Mouse (Mus musculus) myocyte (in vitro differentiated cells): Measurements from ENCODE around the gene Gpr182. TPM values are rescaled to one million over a fixed set of nuclear protein-coding genes. Genes with fewer than 3 reads are reported as not detected.
A peak's percentile ranks its signal among the peaks of the same experiment; 100 is the strongest.

ENCODE experiments used
- H3K27me3 ChIP-seq: one replicate; pipeline ENCODE4 v1.6.1; 2011; ENCODE audit not compliant: control insufficient read depth, insufficient read depth, insufficient read length
- H3K36me3 ChIP-seq: one replicate; pipeline ENCODE4 v1.6.1; 2011; ENCODE audit not compliant: control insufficient read depth, insufficient read depth
- H3K4me2 ChIP-seq: one replicate; pipeline ENCODE4 v1.6.1; 2011; ENCODE audit warnings: low read depth, control low read depth
- H3K4me3 ChIP-seq: one replicate; pipeline ENCODE4 v1.5.1; 2011; ENCODE audit warnings: mild to moderate bottlenecking, control low read depth, moderate library complexity
- H3K79me2 ChIP-seq: one replicate; pipeline ENCODE4 v1.6.1; 2011; ENCODE audit not compliant: control insufficient read depth, insufficient read depth
- H3ac ChIP-seq: one replicate; pipeline ENCODE4 v1.6.1; 2011; ENCODE audit not compliant: control insufficient read depth, insufficient read length
- CEBPB ChIP-seq: IDR thresholded peaks from 2 replicates; pipeline ENCODE4 v1.6.1; 2011; ENCODE audit warnings: mild to moderate bottlenecking, moderate library complexity; ENCODE audit not compliant: poor library complexity, insufficient read depth, severe bottlenecking
- E2F4 ChIP-seq: IDR thresholded peaks from one replicate; pipeline ENCODE4 v1.6.1; 2011; ENCODE audit warnings: mild to moderate bottlenecking, control low read depth, moderate library complexity; ENCODE audit not compliant: insufficient read depth
- MAX ChIP-seq: IDR thresholded peaks from one replicate; pipeline ENCODE4 v1.6.1; 2011; ENCODE audit warnings: low read depth, mild to moderate bottlenecking, control low read depth
- MYOD1 ChIP-seq, 3 experiments: IDR thresholded peaks; one replicate each; pipeline ENCODE4 v1.6.1; 2011; ENCODE audit warnings: control low read depth in 2 of 3, low read depth in 2 of 3, mild to moderate bottlenecking in 2 of 3, moderate library complexity in 1 of 3; ENCODE audit not compliant: insufficient read length in 2 of 3, control insufficient read depth in 1 of 3
- MYOG ChIP-seq, 3 experiments: IDR thresholded peaks; one replicate each; pipeline ENCODE4 v1.6.1; 2011; ENCODE audit warnings: control low read depth in 2 of 3, low read depth in 2 of 3, mild to moderate bottlenecking in 2 of 3; ENCODE audit not compliant: insufficient read length in 2 of 3, control insufficient read depth in 1 of 3, insufficient read depth in 1 of 3
- POLR2A ChIP-seq: IDR thresholded peaks from one replicate; pipeline ENCODE4 v1.6.1; 2011; ENCODE audit warnings: low read depth, mild to moderate bottlenecking, control low read depth, moderate library complexity; ENCODE audit not compliant: insufficient read length
- POLR2AphosphoS2 ChIP-seq: IDR thresholded peaks from one replicate; pipeline ENCODE4 v1.6.1; 2011; ENCODE audit warnings: low read depth, control low read depth; ENCODE audit not compliant: insufficient read length
- REST ChIP-seq: IDR thresholded peaks from one replicate; pipeline ENCODE4 v1.6.1; 2011; ENCODE audit warnings: mild to moderate bottlenecking, control low read depth, moderate library complexity; ENCODE audit not compliant: insufficient read depth, insufficient read length
- SRF ChIP-seq: IDR thresholded peaks from one replicate; pipeline ENCODE4 v1.6.1; 2011; ENCODE audit warnings: low read depth; ENCODE audit not compliant: control insufficient read depth, insufficient read length
- TCF12 ChIP-seq: IDR thresholded peaks from one replicate; pipeline ENCODE4 v1.6.1; 2011; ENCODE audit warnings: mild to moderate bottlenecking, control low read depth; ENCODE audit not compliant: poor library complexity, insufficient read depth, severe bottlenecking
- TCF3 ChIP-seq: IDR thresholded peaks from one replicate; pipeline ENCODE4 v1.6.1; 2011; ENCODE audit warnings: low read depth, control low read depth; ENCODE audit not compliant: insufficient read length
- USF1 ChIP-seq: IDR thresholded peaks from one replicate; pipeline ENCODE4 v1.6.1; 2011; ENCODE audit warnings: low read depth, mild to moderate bottlenecking, control low read depth, moderate library complexity
- polyA plus RNA-seq: library from polyadenylated mRNA; unstranded; fragments of >200 nt; fragmentation: generic; extraction: Trizol; gene quantifications from one replicate; pipeline ENCODE4 v1.2.1, GENCODE M21; 2012; ENCODE audit warnings: missing spikeins

Gpr182 gene
- polyA plus RNA-seq, 1 experiment, result 0.11 TPM

DNA sequence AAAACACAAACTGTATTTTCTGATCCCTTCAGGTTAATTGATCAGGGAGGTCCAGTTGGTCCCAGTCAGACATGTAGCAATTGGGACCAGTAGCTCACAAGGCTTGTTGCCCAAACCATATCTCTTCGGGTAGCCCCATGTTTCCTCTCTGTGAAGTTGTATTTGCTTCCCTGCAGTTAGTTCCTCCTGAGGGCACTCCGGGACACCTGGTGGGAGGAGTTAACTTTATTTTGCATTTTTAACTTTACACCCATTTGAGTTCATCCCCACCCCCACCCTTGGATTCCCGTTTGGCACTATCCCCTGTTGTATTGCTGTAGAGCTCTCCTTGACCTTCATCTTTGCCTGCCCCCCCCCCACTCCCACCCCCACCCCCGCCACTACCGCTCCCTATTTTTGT lies 5.6 kb downstream of the Gpr182 start:
- no peak overlapping the region for H3K4me2 ChIP-seq
- no peak overlapping the region for H3K4me3 ChIP-seq
- no peak for TF ChIP-seq SRF
- no peak for TF ChIP-seq MAX
- TF ChIP-seq REST, result no peak
- TF ChIP-seq MYOG (IDR thresholded peaks at IDR 0.05; ENCODE audit: control insufficient read depth in 1 of 3, insufficient read depth in 1 of 3, insufficient read length in 2 of 3, low read depth in 2 of 3), result no peak
- no peak for TF ChIP-seq USF1
- TF ChIP-seq POLR2AphosphoS2, result no peak
- no peak for TF ChIP-seq TCF3
- no peak for TF ChIP-seq MYOD1 (IDR thresholded peaks at IDR 0.05; ENCODE audit: control insufficient read depth in 1 of 3, insufficient read length in 2 of 3, low read depth in 2 of 3)
- no peak for TF ChIP-seq CEBPB
- no peak for TF ChIP-seq TCF12
- TF ChIP-seq POLR2A, result no peak
- no peak for TF ChIP-seq E2F4
- H3K79me2 ChIP-seq, result peaks cover 20% of the 10 kb centered on the region
- H3ac ChIP-seq, result no peak overlapping the region
- peaks cover 13% of the 10 kb centered on the region for H3K36me3 ChIP-seq
- no peaks in the 10 kb centered on the region for H3K27me3 ChIP-seq

DNA sequence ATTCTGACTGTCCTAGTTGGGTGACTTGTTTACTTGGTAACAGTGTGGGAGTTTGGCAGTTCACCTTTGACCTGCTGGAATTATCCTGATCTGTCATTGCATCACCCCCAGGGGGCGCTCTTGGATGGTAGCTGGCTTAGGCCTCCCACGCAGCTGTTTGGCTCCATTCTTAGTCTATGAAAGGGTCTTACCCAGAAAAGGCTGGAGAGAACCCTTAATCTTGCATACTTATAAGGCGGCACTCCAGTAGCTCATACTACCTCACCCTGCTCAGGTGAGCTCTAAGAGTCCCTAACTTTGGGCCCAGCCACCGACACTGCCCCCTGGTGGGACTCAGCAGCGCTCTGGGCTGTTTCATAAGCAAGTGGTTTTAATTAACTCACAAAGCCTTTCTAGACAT lies 6.9 kb downstream of the Gpr182 start:
- H3K27me3 ChIP-seq, result no peaks in the 10 kb centered on the region
- no peak overlapping the region for H3K4me3 ChIP-seq
- peaks cover 13% of the 10 kb centered on the region for H3K36me3 ChIP-seq
- no peak overlapping the region for H3K4me2 ChIP-seq
- TF ChIP-seq MAX, result no peak
- no peak for TF ChIP-seq MYOG (IDR thresholded peaks at IDR 0.05; ENCODE audit: control insufficient read depth in 1 of 3, insufficient read depth in 1 of 3, insufficient read length in 2 of 3, low read depth in 2 of 3)
- TF ChIP-seq CEBPB, result no peak
- no peak for TF ChIP-seq SRF
- no peak for TF ChIP-seq USF1
- TF ChIP-seq E2F4, result no peak
- H3K79me2 ChIP-seq, result peaks cover 31% of the 10 kb centered on the region
- no peak overlapping the region for H3ac ChIP-seq

DNA sequence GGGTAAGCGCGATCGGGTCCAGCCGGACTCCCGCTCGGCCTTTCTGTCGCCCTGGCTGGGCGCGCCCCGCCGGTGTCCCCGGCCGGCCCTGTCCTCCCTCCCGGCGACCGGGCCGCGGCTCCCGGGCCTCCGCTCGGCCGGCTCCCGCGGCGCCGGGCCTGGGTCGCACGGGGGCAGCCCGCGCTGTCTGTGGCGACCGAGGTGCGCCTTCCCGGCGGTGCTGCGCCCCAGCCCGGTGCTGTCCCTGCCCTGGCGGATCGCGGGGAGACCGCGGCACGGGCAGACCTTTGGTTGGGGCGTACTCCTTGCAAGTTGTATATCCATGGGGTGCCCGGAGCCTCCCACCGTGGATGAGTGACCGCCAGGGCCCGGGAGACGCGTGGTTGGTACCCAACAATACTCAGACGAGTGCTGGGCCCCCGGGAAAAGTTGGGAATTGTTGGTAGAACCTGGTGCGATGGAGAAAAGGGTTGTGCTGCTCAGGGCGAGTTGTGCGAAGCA lies 11.8 kb downstream of the Gpr182 start:
- Histone ChIP-seq H3K36me3 (peaks cover 1% of the 10 kb centered on the region), H3K27me3 (peaks cover 6% of the 10 kb centered on the region), H3ac (peak overlapping the region; percentile 95), H3K4me3 (peak overlapping the region; percentile 34), H3K79me2 (peaks cover 31% of the 10 kb centered on the region), H3K4me2 (peak overlapping the region; percentile 75)
- no peak for TF ChIP-seq TCF3
- no peak for TF ChIP-seq TCF12
- no peak for TF ChIP-seq E2F4
- no peak for TF ChIP-seq MYOG (IDR thresholded peaks at IDR 0.05; ENCODE audit: control insufficient read depth in 1 of 3, insufficient read depth in 1 of 3, insufficient read length in 2 of 3, low read depth in 2 of 3)
- no peak for TF ChIP-seq MAX
- TF ChIP-seq POLR2AphosphoS2, result no peak
- TF ChIP-seq MYOD1 (IDR thresholded peaks at IDR 0.05; ENCODE audit: control insufficient read depth in 1 of 3, insufficient read length in 2 of 3, low read depth in 2 of 3), result no peak
- TF ChIP-seq POLR2A, result no peak
- TF ChIP-seq REST, result no peak
- no peak for TF ChIP-seq USF1
- TF ChIP-seq CEBPB, result no peak
- no peak for TF ChIP-seq SRF

DNA sequence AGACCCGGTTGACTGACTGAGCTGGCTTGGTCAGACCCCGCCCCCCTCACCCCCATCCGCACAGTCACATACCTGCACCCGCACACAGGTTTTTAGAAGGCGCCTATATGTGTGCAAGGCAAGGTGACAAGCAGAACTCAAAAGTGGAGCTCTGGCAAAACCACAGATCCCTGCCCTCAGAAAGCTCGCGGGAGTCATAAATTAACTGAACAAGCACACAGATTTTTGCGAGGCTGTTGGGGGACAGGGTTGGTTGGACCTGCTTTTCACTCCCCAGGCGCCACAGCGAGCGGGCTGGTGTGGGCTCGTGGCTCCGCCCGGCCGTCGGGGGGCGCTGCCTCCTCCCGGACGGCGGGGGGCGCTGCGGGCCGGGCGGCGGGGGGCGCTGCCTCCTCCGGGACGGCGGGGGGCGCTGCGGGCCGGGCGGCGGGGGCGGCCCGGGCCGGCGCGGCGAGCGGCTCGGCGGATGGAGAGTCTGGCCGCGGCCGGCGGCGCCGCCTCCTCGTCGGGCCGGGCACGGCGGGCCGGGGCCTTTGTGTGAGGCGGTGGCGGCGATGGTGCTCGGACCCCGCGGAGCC lies 12.4 kb downstream of the Gpr182 start, which contains the start of gene Zbtb39:
TSS of gene Zbtb39 (plus strand) at position 456 of the 578 bp plus-strand sequence.
- H3K27me3 ChIP-seq, result peaks cover 6% of the 10 kb centered on the region
- H3K79me2 ChIP-seq, result peaks cover 28% of the 10 kb centered on the region
- peak within 1 kb of the TSS; percentile 95 for H3ac ChIP-seq
- H3K4me2 ChIP-seq, result peak within 1 kb of the TSS; percentile 75
- TF ChIP-seq MYOD1 (IDR thresholded peaks at IDR 0.05; ENCODE audit: control insufficient read depth in 1 of 3, insufficient read length in 2 of 3, low read depth in 2 of 3) (no peak), REST (no peak), SRF (no peak), POLR2A (peak; percentile 81), POLR2AphosphoS2 (peak; percentile 18)
- no peaks in the 10 kb centered on the region for H3K36me3 ChIP-seq
- peak within 1 kb of the TSS; percentile 34 for H3K4me3 ChIP-seq

DNA sequence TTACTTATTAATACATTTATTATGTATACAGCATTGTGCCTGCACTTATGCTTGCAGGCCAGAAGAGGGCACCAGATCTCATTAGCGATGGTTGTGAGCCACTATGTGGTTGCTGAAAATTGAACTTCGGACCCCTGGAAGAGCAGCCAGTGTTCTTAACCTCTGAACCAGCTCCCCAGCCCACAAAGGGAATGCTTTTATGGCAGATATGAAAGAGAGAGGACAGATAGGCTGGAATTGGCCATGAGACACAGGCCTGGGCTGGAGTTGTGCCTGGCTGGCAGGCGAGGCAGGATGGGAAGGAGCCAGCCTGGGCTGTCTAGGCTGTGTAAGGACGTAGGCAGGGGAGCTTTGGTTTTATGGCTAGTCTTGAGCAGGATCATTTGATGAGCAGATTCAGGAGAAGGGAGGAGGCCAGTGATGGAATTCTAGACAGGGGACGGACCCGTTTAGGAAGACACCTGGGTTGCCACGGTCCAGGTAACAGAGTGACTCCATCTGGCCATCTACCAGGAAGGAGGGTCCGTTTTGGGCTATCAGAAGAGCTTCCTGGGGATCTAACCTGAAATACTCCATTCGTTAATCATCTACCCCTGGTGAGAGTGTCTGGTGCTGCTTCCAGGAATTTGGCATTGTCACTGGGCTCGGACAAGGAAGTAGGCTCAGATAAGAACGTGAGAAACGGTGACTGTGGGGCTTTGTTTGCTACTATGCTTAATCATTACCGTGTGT lies 13.2 kb downstream of the Gpr182 start:
- Histone ChIP-seq H3K79me2 (peaks cover 25% of the 10 kb centered on the region), H3K36me3 (no peaks in the 10 kb centered on the region), H3K27me3 (peaks cover 14% of the 10 kb centered on the region), H3K4me3 (peak overlapping the region; percentile 34), H3ac (no peak overlapping the region), H3K4me2 (peak overlapping the region; percentile 72)
- no peak for TF ChIP-seq POLR2A
- TF ChIP-seq TCF12, result no peak
- TF ChIP-seq SRF, result no peak
- no peak for TF ChIP-seq MAX
- no peak for TF ChIP-seq TCF3
- no peak for TF ChIP-seq CEBPB
- no peak for TF ChIP-seq POLR2AphosphoS2
- TF ChIP-seq E2F4, result no peak
- no peak for TF ChIP-seq USF1
- no peak for TF ChIP-seq MYOG (IDR thresholded peaks at IDR 0.05; ENCODE audit: control insufficient read depth in 1 of 3, insufficient read depth in 1 of 3, insufficient read length in 2 of 3, low read depth in 2 of 3)
- TF ChIP-seq MYOD1 (IDR thresholded peaks at IDR 0.05; ENCODE audit: control insufficient read depth in 1 of 3, insufficient read length in 2 of 3, low read depth in 2 of 3), result no peak
- TF ChIP-seq REST, result no peak
